Mouse (Mus musculus) kidney, postnatal 25 days (tissue): ENCODE data around the gene Klhdc4.

Source experiments
- DNase-seq, 2 experiments: peaks; one replicate each; pipeline ENCODE4 v3.0.0; 2021; ENCODE audit warnings: mixed read lengths in 2 of 2

The Klhdc4 gene

DNA sequence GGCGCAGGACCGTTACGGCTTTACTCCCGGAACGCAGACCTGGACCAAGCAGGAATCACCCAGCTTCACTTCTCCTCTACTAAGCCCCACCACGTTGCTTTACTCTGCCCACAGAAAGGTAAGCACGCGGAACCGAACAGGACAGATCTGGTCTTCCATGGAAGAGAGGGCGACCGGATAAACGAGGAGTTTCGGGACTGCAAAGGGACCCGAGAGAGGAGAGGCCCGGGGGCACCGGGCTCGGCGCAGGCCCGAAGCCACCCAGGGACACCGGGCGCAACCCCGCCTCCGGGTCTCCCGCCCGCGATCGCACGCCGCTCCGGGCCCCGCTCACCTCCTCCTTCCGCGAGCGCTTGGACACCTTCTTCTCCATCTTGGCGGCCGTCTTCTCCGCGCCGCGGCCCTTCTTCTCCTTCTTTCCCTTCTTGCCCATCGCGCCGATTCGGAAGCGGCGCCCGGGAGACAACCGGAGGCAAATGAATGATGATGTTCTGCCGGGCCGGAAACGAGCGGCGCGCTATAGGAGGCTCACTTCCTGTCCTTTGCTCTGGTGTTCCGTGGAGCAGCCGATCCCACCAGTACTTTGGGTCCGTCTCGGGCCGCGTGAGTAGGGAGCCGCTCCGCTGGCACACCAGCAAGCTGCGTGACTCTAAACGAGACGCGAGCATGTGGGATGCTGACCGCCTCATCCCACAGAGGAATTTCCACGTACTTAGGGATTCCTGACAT lies at the start of gene Klhdc4:
Klhdc4 (minus strand) TSS at position 522 of the 729 bp plus-strand sequence.
- peak; percentile 87 to 91 for DNase-seq

GRCm38 (mm10) chr8:121877828-121878480 lies 48.6 kb upstream of the Klhdc4 start:
- DNase-seq, result no peak

DNA sequence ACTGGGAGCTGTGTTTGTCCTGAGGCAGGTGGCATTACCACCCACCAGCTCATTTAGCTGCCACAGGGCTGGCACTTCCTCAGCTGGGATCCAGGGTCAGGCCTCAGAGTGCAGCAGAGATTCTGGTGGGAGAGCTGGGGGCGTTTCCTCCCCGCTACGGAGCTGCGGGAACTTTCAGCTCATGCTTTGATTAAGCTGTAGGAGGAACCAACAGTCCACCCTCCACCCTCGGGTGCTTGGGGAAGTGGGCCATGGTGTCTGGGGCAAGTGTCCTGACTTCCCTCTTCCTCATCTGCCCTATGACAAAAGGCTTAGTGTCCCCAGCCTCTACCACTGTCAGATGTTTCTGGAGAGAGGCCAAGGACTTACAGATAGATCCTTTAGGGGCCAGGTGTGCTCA lies 47.8 kb upstream of the Klhdc4 start:
- no peak for DNase-seq

- DNase-seq, result no peak
These were observed 46.1 kb upstream of the Klhdc4 start for GRCm38 (mm10) chr8:121875517-121875916.

DNA sequence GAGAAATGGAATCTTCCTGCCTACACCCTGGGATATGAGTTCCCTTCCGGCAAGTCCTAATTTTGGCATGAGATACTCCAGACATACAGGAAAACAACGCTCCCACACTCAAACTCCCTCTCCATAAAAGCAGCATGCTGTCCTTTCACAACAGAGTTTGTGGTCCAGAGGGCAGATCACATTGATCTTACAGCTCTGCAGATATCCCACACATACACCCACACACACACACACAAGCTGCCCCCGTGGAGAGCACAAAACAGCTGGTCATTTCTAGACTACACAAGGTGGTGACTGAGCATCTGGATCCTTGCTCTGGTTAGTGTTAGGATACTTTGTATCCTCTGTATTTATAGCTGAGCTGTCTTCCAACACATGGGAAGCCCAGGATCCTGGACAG lies 45.7 kb upstream of the Klhdc4 start:
- DNase-seq, result no peak

- DNase-seq, result peak; percentile 72 to 74
These were observed 44.7 kb upstream of the Klhdc4 start for GRCm38 (mm10) chr8:121874031-121874430.

DNA sequence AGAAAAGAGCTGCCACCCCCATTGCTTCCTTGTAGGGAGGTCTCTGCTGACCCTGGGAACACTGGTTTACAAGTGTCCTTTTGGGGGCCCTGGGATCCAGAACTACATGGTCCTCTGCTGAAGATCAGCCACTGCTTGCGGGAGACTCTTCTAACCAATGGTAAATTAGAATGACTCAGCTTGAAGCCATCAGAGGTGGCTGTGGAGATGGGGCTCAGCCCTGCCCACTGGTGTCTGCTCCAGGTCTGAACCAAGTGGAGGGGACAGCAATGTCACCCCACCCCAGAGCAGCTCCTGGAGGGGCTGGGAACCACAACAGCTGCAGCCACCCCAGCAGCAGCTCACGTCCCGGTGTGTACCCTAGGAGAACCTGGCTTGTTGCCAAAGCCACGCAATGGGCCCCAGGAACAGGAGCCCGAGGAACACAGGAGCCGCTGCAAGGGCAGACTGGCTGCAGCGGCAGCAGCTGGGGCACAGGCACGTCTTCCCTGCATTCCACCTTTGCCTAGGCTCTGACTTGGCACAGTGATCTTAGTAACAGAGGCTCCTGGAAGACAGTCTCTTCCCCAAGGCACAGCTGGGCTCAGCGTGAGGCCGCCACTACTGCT lies 42.6 kb upstream of the Klhdc4 start:
- peak in 1 of 2 experiments; percentile 14 for DNase-seq

GRCm38 (mm10) chr8:121870190-121870589 lies 40.8 kb upstream of the Klhdc4 start:
- no peak for DNase-seq

GRCm38 (mm10) chr8:121868896-121869295 lies 39.5 kb upstream of the Klhdc4 start:
- no peak for DNase-seq

- DNase-seq, result no peak
These were observed 38.8 kb upstream of the Klhdc4 start for GRCm38 (mm10) chr8:121868196-121868595.

- no peak for DNase-seq
These were observed 36.0 kb upstream of the Klhdc4 start for GRCm38 (mm10) chr8:121865356-121865755.

DNA sequence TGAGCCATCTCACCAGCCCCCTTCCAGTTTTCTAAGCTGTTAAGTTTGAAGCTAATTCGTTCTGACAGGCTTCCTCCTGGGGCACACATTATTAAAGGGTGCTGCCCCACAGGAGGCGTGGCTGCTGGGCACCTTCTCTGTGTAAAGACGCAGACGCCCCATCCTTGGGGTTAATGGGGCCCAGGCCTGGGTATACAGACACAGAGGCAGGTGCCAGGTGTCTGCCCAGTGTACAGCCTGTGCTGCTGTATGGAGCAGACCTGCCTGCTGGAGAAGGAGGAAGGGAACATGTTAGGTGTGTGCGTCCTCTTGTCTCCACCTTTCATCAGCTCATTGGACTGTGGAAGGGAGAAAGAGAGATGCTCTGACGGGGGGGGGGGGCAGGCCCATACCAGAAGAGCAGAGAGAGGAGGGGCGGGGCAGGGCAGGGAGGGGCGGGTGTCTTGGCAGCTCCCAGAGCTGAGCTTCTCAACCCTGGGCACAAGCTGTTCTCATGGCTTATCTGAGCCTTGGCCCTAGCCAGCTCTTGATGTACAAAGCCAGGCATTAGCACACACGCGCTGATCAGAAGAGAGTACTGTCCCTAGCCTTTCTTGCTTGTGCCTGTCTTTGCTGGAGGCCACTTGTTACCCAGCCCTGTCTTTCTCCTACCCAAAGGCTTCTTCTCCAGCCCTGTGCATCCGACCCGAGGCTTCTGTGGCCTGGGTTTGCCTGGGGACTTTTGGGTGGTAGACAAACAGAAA lies 32.6 kb upstream of the Klhdc4 start:
- DNase-seq, result no peak

- no peak for DNase-seq
These were observed 31.9 kb upstream of the Klhdc4 start for GRCm38 (mm10) chr8:121861276-121861675.

DNA sequence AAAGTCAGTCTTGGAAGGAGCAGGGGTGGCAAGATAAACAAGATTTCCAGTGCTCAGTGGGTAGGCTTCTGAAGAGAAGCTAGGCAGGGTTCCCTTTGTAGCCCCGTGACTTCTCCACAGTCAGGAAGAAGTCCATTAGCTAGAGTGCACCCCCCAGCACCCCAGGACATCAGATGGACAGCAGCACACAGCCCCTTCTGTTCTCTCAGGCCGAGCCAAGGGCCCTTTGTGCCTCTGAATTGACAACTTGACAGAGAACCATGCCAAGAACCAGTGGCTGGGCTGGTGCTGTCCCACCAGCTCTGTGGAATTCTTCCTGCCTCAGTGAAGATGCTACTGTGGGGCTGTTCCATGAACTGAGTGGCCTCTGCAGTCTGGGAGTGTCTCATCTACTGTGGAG lies 28.4 kb upstream of the Klhdc4 start:
- no peak for DNase-seq

- DNase-seq, result peak in 1 of 2 experiments; percentile 34
These were observed 28.0 kb upstream of the Klhdc4 start for GRCm38 (mm10) chr8:121857331-121857730.

DNA sequence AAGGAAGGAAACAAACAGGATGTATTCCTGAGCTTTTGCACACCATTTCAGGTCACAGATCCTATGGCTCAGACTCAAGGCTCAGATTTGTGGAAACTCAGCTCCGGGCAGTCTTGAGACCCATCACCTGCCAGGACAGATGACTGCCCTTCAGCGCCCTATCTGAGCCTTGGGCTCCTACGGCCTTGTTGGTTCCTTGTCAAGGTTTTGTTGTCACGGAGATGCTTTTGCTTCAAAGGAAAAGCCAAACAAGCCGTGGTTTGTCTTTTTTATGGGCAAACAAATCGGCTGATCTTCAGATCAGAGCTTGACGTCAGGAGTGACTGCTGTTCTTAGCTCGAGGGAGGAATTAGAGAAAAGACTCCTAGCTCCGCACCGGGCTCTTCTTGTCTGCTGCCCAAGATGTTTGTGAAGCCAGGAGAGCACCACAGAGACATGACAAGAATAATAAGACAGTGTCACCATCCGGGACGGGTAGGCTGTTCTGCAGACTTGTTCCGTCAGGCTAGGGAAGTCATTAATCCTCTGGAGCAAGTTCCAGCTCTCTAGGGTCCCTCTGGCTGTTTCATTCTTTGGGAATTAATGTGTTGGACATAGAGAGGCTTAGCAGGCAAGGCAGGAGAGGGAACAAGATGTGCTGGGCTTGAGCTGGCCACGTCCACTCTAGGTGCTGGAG lies 26.8 kb upstream of the Klhdc4 start:
- peak in 1 of 2 experiments; percentile 30 for DNase-seq

DNA sequence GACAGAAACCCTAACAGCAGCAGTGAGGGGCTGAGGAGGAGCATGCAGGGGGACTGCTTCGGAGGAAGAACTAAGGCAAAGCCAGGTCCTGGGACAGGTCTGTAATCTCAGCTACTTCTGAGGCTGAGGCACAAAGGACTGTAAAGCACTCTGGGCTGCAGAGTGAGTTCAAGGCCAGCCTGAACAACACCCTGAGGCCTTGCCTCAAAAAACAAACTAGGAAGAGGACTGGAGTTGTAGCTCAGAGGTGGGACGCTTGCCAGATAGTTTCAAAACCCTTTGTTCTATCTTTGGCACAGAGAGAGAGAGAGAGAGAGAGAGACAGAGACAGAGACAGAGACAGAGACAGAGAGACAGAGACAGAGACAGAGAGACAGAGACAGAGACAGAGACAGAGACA lies 24.2 kb upstream of the Klhdc4 start:
- DNase-seq, result peak in 1 of 2 experiments; percentile 31

DNA sequence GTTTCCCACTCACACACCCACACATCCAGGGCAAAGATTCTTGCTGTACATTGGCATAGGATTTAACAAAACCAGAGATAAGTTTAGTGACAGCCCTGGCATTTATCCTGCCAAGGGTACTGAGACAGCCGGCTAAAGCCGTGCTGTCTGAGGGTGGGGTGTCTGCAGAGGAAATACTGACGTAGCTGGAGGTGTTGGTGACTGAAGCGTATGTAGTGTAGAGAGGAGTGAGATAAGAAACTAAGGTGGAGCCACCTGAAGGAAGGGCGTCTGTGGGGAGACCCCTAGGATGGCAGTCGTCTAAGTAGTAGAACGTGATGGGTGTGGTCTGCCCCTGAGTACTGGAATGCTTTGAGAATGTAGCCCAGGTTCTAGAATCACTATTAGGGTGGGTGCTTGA lies 23.1 kb upstream of the Klhdc4 start:
- peak in 1 of 2 experiments; percentile 6 for DNase-seq

- DNase-seq, result peak in 1 of 2 experiments; percentile 17
These were observed 22.3 kb upstream of the Klhdc4 start for GRCm38 (mm10) chr8:121851716-121852115.

GRCm38 (mm10) chr8:121850821-121851470 lies 21.6 kb upstream of the Klhdc4 start:
- peak; percentile 89 to 95 for DNase-seq

- DNase-seq, result peak in 1 of 2 experiments; percentile 12
These were observed 21.1 kb upstream of the Klhdc4 start for GRCm38 (mm10) chr8:121850436-121850820.

DNA sequence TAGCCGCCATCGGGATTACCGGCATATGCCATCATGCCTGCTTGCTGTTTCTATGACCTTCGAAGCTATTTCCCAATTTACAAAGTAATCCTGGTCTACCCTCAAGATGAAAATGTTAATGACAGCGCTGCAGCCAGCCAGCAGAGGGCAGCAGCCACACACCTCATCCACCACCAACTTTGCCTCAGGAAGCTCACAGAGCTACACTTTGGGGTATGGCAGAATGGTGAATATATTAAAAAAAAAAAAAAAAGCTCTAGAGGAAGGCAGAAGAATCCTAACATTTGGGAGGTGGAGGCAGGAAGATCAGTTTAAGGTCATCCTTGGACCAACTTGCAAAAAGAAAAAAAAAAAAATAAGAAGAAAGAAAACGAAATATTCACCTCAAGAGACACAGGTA lies 20.6 kb upstream of the Klhdc4 start:
- peak; percentile 46 to 67 for DNase-seq
